Mouse (Mus musculus) lung, embryonic 14.5 days (tissue): ENCODE measurements at regions not wholly inside any gene's neighbourhood (a gene's known extent, or its start where the extent isn't known, plus 50 kb on each side); places are given as distances from the start of the nearest gene placed in this dataset.
A peak's percentile ranks its signal among the peaks of the same experiment; 100 is the strongest.

ENCODE experiments used
- ATAC-seq: fragments of 200-750 bp; cut with Nextera tagmentation; 2 replicates; pipeline ENCODE4 v1.8.0; 2017; ENCODE audit warnings: mild to moderate bottlenecking, moderate TSS enrichment, moderate library complexity; ENCODE audit not compliant: insufficient read depth
- DNase-seq: peaks from one replicate; pipeline ENCODE4 v3.0.0-alpha.2; 2015
- H3K27ac ChIP-seq: fragments of 300-500 bp; sonication (generic); 2 replicates; pipeline ENCODE4 v1.5.1; 2014; ENCODE audit warnings: low read depth, mild to moderate bottlenecking, moderate library complexity
- H3K27me3 ChIP-seq: fragments of 300-500 bp; sonication (generic); 2 replicates; pipeline ENCODE4 v1.6.1; 2014; ENCODE audit warnings: low read length, control low read depth; ENCODE audit not compliant: insufficient read depth
- H3K36me3 ChIP-seq: fragments of 300-500 bp; sonication (generic); 2 replicates; pipeline ENCODE4 v1.6.1; 2014; ENCODE audit warnings: control low read depth; ENCODE audit not compliant: insufficient read depth
- H3K4me1 ChIP-seq: fragments of 300-500 bp; sonication (generic); 2 replicates; pipeline ENCODE4 v1.6.1; 2014; ENCODE audit warnings: antibody characterized with exemption, control low read depth; ENCODE audit not compliant: insufficient read depth
- H3K4me2 ChIP-seq: fragments of 300-500 bp; sonication (generic); 2 replicates; pipeline ENCODE4 v1.6.1; 2014; ENCODE audit warnings: mild to moderate bottlenecking
- H3K4me3 ChIP-seq: fragments of 300-500 bp; sonication (generic); 2 replicates; pipeline ENCODE4 v1.5.1; 2014; ENCODE audit warnings: low read depth, low read length
- H3K9ac ChIP-seq: fragments of 300-500 bp; sonication (generic); 2 replicates; pipeline ENCODE4 v1.6.1; 2014
- H3K9me3 ChIP-seq: fragments of 300-500 bp; sonication (generic); 2 replicates; pipeline ENCODE4 v1.6.1; 2016; ENCODE audit warnings: low read depth, low read length, control low read depth
- CTCF ChIP-seq: IDR thresholded peaks from 2 replicates; pipeline ENCODE4 v1.5.1; 2016; ENCODE audit warnings: antibody characterized with exemption, low read depth
- WGBS: fragments of 180-500 bp; shearing (Covaris S2); extraction: QIAGEN DNeasy Blood & Tissue Kit; methylation state at CpG from one replicate; pipeline ENCODE4 v1.1.7; 2014; 5-methylcytosine and 5-hydroxymethylcytosine counted together

DNA sequence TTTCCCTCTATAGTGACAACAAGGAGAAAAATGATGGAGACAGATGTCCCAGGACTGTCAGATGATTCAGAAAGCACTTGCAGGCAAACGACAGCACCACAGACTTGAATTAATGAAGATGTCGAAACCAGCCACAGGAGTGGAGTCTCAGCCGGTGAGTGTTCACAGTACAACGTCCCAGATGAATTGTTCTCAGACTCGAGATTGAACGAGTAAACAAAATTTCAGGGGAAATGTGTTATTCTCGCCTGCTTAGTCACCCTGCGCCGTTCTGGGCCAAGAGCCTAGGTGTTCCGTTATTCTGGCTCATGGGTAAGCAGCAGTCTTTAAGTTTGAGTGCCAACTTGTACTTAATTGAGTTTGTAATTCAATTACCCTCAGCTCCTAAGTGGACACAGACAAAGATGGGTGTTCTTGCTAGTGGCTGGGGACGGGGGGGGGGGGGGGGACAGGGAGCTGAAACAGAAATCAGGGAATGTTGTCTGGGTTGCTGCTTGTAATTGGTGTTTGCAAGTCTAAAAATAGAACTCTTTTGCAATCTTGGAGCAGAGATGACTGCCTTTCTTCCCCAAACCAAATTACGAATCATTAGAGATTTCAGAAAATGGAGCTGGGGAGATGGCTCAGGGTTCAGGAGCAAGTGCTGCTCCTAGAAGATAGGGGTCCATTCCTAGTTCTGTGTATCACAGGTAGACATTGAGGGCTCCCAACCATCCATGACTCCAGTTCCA is 68.4 kb downstream of the Syf2 start:
- H3K4me3 ChIP-seq, result no peak overlapping the region
- H3K36me3 ChIP-seq, result no peaks in the 10 kb centered on the region
- H3K9ac ChIP-seq, result no peak overlapping the region
- ATAC-seq (no peak), DNase-seq (no peak)
- no peak overlapping the region for H3K27ac ChIP-seq
- H3K4me2 ChIP-seq, result no peak overlapping the region
- H3K27me3 ChIP-seq, result no peaks in the 10 kb centered on the region
- no peaks in the 10 kb centered on the region for H3K9me3 ChIP-seq
- no peak for TF ChIP-seq CTCF
- 36% methylated on average over 12 of the region's 12 CpGs for WGBS
- H3K4me1 ChIP-seq, result peaks cover 5% of the 10 kb centered on the region; the same call in 1 of the 2 replicates

DNA sequence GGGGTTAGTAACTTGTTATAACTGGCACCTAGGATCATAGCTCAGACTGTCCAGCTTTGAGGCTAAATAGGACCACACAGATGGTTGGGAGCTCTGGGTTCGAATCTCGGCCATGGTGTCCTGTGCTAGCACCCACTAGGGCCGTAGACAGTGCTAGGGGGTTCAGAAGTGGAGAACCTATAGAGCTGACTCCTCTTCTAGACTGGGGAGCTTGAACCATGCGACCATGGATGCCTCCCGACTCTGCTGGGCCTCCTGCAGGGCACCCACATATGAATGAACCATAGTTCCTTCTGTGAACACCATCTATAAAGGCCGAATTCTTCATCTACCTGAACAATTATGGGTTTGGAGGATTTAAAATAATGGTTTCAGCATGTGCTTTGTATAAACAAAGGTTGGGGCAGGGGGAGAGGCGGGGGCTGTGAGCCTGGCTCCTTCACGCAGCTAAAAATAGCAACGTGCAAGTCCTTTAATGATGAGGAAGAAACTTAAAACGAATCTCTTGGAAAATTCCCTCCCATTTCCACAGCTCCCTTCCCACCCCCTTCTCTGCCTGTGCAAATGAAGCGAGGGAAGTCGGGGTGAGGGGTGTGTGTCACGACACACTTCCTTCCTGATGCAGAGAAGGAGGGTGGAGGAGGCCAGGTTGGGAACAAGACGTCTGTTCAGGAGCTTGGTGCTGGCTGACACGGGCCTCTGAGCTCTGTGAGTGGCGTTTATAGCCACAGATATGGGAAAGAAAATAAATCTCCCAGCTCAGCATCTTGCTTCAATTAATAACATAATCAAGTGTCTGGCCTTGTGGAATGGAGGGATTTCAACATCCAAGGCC is 71.6 kb downstream of the Syf2 start:
- H3K27ac ChIP-seq, result peak overlapping the region; percentile 50; the same call in 1 of the 2 replicates
- H3K4me3 ChIP-seq, result no peak overlapping the region
- H3K36me3 ChIP-seq, result no peaks in the 10 kb centered on the region
- no peaks in the 10 kb centered on the region for H3K9me3 ChIP-seq
- no peaks in the 10 kb centered on the region for H3K27me3 ChIP-seq
- H3K4me1 ChIP-seq, result peaks cover 5% of the 10 kb centered on the region; the same call in 1 of the 2 replicates
- ATAC-seq, result peak; percentile 31; the same call in 1 of the 2 replicates
- no peak overlapping the region for H3K9ac ChIP-seq
- H3K4me2 ChIP-seq, result peak overlapping the region; percentile 29; the same call in 1 of the 2 replicates
- WGBS, result 31% methylated on average over 16 of the region's 16 CpGs
- TF ChIP-seq CTCF, result no peak
- peak; percentile 51 for DNase-seq

GRCm38 (mm10) chr4:135011365-135011764 is 80.7 kb downstream of the Syf2 start:
- Histone ChIP-seq H3K27ac (no peak overlapping the region), H3K27me3 (no peaks in the 10 kb centered on the region), H3K36me3 (no peaks in the 10 kb centered on the region), H3K4me2 (no peak overlapping the region), H3K4me3 (no peak overlapping the region), H3K9me3 (peaks cover 3% of the 10 kb centered on the region; the same call in 1 of the 2 replicates), H3K4me1 (no peaks in the 10 kb centered on the region), H3K9ac (no peak overlapping the region)
- DNase-seq, result no peak
- WGBS, result 71% methylated on average over 6 of the region's 6 CpGs
- peak; percentile 36; the same call in 1 of the 2 replicates for TF ChIP-seq CTCF
- ATAC-seq, result no peak

GRCm38 (mm10) chr4:135012945-135013344 is 82.2 kb downstream of the Syf2 start:
- DNase-seq, result no peak
- H3K9me3 ChIP-seq, result peaks cover 3% of the 10 kb centered on the region; the same call in 1 of the 2 replicates
- TF ChIP-seq CTCF, result peak; percentile 37; the same call in 1 of the 2 replicates
- ATAC-seq, result no peak
- no peak overlapping the region for H3K4me3 ChIP-seq
- no peaks in the 10 kb centered on the region for H3K4me1 ChIP-seq
- H3K36me3 ChIP-seq, result no peaks in the 10 kb centered on the region
- H3K9ac ChIP-seq, result no peak overlapping the region
- WGBS, result 71% methylated on average over 4 of the region's 4 CpGs
- no peak overlapping the region for H3K4me2 ChIP-seq
- no peaks in the 10 kb centered on the region for H3K27me3 ChIP-seq
- H3K27ac ChIP-seq, result no peak overlapping the region

GRCm38 (mm10) chr4:135013932-135014331 is 83.2 kb downstream of the Syf2 start:
- no peak for DNase-seq
- ATAC-seq, result no peak
- Histone ChIP-seq H3K9ac (no peak overlapping the region), H3K36me3 (no peaks in the 10 kb centered on the region), H3K27me3 (no peaks in the 10 kb centered on the region), H3K9me3 (peaks cover 3% of the 10 kb centered on the region; the same call in 1 of the 2 replicates), H3K4me1 (no peaks in the 10 kb centered on the region), H3K27ac (no peak overlapping the region), H3K4me2 (no peak overlapping the region), H3K4me3 (no peak overlapping the region)
- TF ChIP-seq CTCF, result peak; percentile 48; the same call in 1 of the 2 replicates
- WGBS, result 54% methylated on average over 2 of the region's 2 CpGs

- no peaks in the 10 kb centered on the region for H3K27me3 ChIP-seq
These were observed 87.3 kb downstream of the Syf2 start for GRCm38 (mm10) chr4:135018018-135018417.

GRCm38 (mm10) chr4:135019120-135019519 is 88.4 kb downstream of the Syf2 start:
- no peaks in the 10 kb centered on the region for H3K27me3 ChIP-seq
- no peak for TF ChIP-seq CTCF

More at GRCm38 (mm10) chr4:135018018-135018417, 87.3 kb downstream of the Syf2 start:
- peaks cover 3% of the 10 kb centered on the region; the same call in 1 of the 2 replicates for H3K9me3 ChIP-seq
- no peaks in the 10 kb centered on the region for H3K4me1 ChIP-seq
- no peak for ATAC-seq
- no peak overlapping the region for H3K27ac ChIP-seq
- WGBS, result 17% methylated on average over 8 of the region's 8 CpGs
- peak; percentile 89 for TF ChIP-seq CTCF
- no peak overlapping the region for H3K9ac ChIP-seq
- no peak overlapping the region for H3K4me2 ChIP-seq
- peak; percentile 83 for DNase-seq
- no peak overlapping the region for H3K4me3 ChIP-seq
- no peaks in the 10 kb centered on the region for H3K36me3 ChIP-seq

More at GRCm38 (mm10) chr4:135019120-135019519, 88.4 kb downstream of the Syf2 start:
- no peaks in the 10 kb centered on the region for H3K9me3 ChIP-seq
- no peak for ATAC-seq
- no peaks in the 10 kb centered on the region for H3K36me3 ChIP-seq
- H3K9ac ChIP-seq, result no peak overlapping the region
- no peak overlapping the region for H3K27ac ChIP-seq
- WGBS, result 59% methylated on average over 2 of the region's 2 CpGs
- H3K4me2 ChIP-seq, result no peak overlapping the region
- H3K4me3 ChIP-seq, result no peak overlapping the region
- no peaks in the 10 kb centered on the region for H3K4me1 ChIP-seq
- no peak for DNase-seq
